Mouse (Mus musculus): ENCODE measurements at regions not wholly inside any gene's neighbourhood (a gene's known extent, or its start where the extent isn't known, plus 50 kb on each side); places are given as distances from the start of the nearest gene placed in this dataset.
A peak's percentile ranks its signal among the peaks of the same experiment; 100 is the strongest.

DNA sequence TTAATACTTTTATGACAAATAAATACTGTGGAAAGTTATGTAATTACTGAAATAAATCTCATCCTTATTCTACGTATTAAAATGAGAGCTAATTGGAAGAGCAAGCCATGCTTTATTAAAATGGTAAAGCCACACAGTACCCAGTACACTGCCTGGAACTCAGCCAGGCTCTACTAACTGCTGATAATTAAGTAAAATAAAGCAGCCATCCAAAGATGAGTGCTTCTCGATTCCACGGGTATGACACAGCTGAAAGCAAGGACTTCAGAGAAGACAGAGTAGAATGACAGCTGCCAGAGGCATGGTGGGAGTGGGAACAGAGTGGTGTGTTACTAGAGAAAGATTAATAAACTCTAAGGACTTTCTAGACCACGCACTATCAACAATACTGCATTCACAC, 416.9 kb downstream of the Synb start:
- no peak overlapping the region for H3K4me2 ChIP-seq (ENCODE audit: low read depth)
- H3K79me2 ChIP-seq (ENCODE audit: control insufficient read depth, insufficient read depth) = no peaks in the 10 kb centered on the region
- H3ac ChIP-seq (ENCODE audit: control insufficient read depth, insufficient read length) = no peak overlapping the region
- H3K4me3 ChIP-seq = no peak overlapping the region
- H3K27me3 ChIP-seq (ENCODE audit: control insufficient read depth, insufficient read depth, insufficient read length) = no peaks in the 10 kb centered on the region
- H3K36me3 ChIP-seq (ENCODE audit: control insufficient read depth, insufficient read depth) = no peaks in the 10 kb centered on the region
- TF ChIP-seq SRF (IDR thresholded peaks at IDR 0.05; ENCODE audit: control insufficient read depth, insufficient read length, low read depth) (no peak), TCF12 (IDR thresholded peaks at IDR 0.05; ENCODE audit: insufficient read depth, poor library complexity, severe bottlenecking) (no peak), MYOD1 (IDR thresholded peaks at IDR 0.05; ENCODE audit: control insufficient read depth in 1 of 3, insufficient read length in 2 of 3, low read depth in 2 of 3) (no peak), MAX (IDR thresholded peaks at IDR 0.05; ENCODE audit: low read depth) (no peak), TCF3 (IDR thresholded peaks at IDR 0.05; ENCODE audit: insufficient read length, low read depth) (no peak)

DNA sequence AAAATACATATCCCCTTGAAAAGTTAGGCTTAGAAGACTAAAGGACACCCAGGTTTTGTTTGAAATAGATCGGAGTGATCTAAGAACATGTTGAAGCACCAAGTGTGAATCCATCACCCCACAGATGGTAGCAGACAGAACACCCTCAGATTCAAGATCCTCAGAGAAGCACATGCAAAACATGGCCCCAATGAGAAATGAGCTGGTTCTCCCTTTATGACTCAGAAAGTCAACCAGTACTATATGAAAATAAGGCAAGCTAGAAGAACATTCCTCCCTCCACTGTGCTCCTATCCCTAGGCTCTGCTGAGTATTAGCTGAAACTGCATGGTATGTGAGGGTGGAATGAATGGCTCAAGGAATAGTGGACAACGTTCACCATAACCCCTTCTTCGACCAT, 433.0 kb downstream of the Synb start:
- no peak overlapping the region for H3K4me2 ChIP-seq (ENCODE audit: low read depth)
- no peaks in the 10 kb centered on the region for H3K27me3 ChIP-seq (ENCODE audit: control insufficient read depth, insufficient read depth, insufficient read length)

GRCm38 (mm10) chr14:68857948-68858347, 436.2 kb downstream of the Synb start:
- no peaks in the 10 kb centered on the region for H3K36me3 ChIP-seq (ENCODE audit: control insufficient read depth, insufficient read depth)
- H3ac ChIP-seq (ENCODE audit: control insufficient read depth, insufficient read length) = no peak overlapping the region
- TF ChIP-seq POLR2AphosphoS2 (IDR thresholded peaks at IDR 0.05; ENCODE audit: insufficient read length, low read depth) (no peak), MYOD1 (IDR thresholded peaks at IDR 0.05; ENCODE audit: control insufficient read depth in 1 of 3, insufficient read length in 2 of 3, low read depth in 2 of 3) (no peak), USF1 (IDR thresholded peaks at IDR 0.05; ENCODE audit: low read depth) (no peak), MAX (IDR thresholded peaks at IDR 0.05; ENCODE audit: low read depth) (no peak), TCF12 (IDR thresholded peaks at IDR 0.05; ENCODE audit: insufficient read depth, poor library complexity, severe bottlenecking) (no peak), MYOG (IDR thresholded peaks at IDR 0.05; ENCODE audit: control insufficient read depth in 1 of 3, insufficient read depth in 1 of 3, insufficient read length in 2 of 3, low read depth in 2 of 3) (no peak), CEBPB (IDR thresholded peaks at IDR 0.05; ENCODE audit: insufficient read depth, poor library complexity, severe bottlenecking) (no peak), SRF (IDR thresholded peaks at IDR 0.05; ENCODE audit: control insufficient read depth, insufficient read length, low read depth) (no peak), TCF3 (IDR thresholded peaks at IDR 0.05; ENCODE audit: insufficient read length, low read depth) (no peak), E2F4 (IDR thresholded peaks at IDR 0.05; ENCODE audit: insufficient read depth) (no peak), REST (IDR thresholded peaks at IDR 0.05; ENCODE audit: insufficient read depth, insufficient read length) (no peak), POLR2A (IDR thresholded peaks at IDR 0.05; ENCODE audit: insufficient read length, low read depth) (no peak)
- H3K4me3 ChIP-seq = no peak overlapping the region
- H3K27me3 ChIP-seq (ENCODE audit: control insufficient read depth, insufficient read depth, insufficient read length) = no peaks in the 10 kb centered on the region
- no peaks in the 10 kb centered on the region for H3K79me2 ChIP-seq (ENCODE audit: control insufficient read depth, insufficient read depth)
- no peak overlapping the region for H3K4me2 ChIP-seq (ENCODE audit: low read depth)

More for the DNA sequence above, 433.0 kb downstream of the Synb start:
- Histone ChIP-seq H3ac (ENCODE audit: control insufficient read depth, insufficient read length) (no peak overlapping the region), H3K79me2 (ENCODE audit: control insufficient read depth, insufficient read depth) (no peaks in the 10 kb centered on the region), H3K36me3 (ENCODE audit: control insufficient read depth, insufficient read depth) (no peaks in the 10 kb centered on the region), H3K4me3 (no peak overlapping the region)
- no peak for TF ChIP-seq MYOD1 (IDR thresholded peaks at IDR 0.05; ENCODE audit: control insufficient read depth in 1 of 3, insufficient read length in 2 of 3, low read depth in 2 of 3)
- TF ChIP-seq TCF12 (IDR thresholded peaks at IDR 0.05; ENCODE audit: insufficient read depth, poor library complexity, severe bottlenecking) = no peak
- no peak for TF ChIP-seq CEBPB (IDR thresholded peaks at IDR 0.05; ENCODE audit: insufficient read depth, poor library complexity, severe bottlenecking)
- no peak for TF ChIP-seq POLR2AphosphoS2 (IDR thresholded peaks at IDR 0.05; ENCODE audit: insufficient read length, low read depth)

DNA sequence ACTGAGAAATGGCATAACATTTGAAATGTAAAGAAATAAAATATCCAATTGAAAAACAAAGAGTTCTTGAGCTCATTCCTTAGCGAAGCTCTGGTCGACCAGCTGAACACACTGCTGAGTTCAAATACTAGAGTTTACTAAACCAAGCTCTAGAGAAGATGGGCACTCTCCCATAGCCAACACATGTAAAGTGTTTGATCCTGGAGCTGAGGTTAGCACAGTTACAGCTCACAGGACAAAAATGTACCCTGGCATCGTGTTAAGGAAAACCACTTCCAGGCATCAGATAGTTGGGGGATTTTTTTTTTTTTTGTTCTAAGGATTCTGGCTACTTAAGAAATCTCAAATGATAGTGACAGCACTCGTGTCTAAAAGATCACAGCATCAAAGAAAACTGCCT, 445.6 kb downstream of the Synb start:
- Histone ChIP-seq H3K27me3 (ENCODE audit: control insufficient read depth, insufficient read depth, insufficient read length) (no peaks in the 10 kb centered on the region), H3K4me2 (ENCODE audit: low read depth) (no peak overlapping the region), H3K36me3 (ENCODE audit: control insufficient read depth, insufficient read depth) (no peaks in the 10 kb centered on the region), H3ac (ENCODE audit: control insufficient read depth, insufficient read length) (no peak overlapping the region), H3K79me2 (ENCODE audit: control insufficient read depth, insufficient read depth) (no peaks in the 10 kb centered on the region), H3K4me3 (no peak overlapping the region)
- TF ChIP-seq POLR2AphosphoS2 (IDR thresholded peaks at IDR 0.05; ENCODE audit: insufficient read length, low read depth) (no peak), POLR2A (IDR thresholded peaks at IDR 0.05; ENCODE audit: insufficient read length, low read depth) (no peak), E2F4 (IDR thresholded peaks at IDR 0.05; ENCODE audit: insufficient read depth) (no peak), CEBPB (IDR thresholded peaks at IDR 0.05; ENCODE audit: insufficient read depth, poor library complexity, severe bottlenecking) (no peak), SRF (IDR thresholded peaks at IDR 0.05; ENCODE audit: control insufficient read depth, insufficient read length, low read depth) (no peak)

GRCm38 (mm10) chr14:68847609-68848008, 446.5 kb downstream of the Synb start:
- no peaks in the 10 kb centered on the region for H3K36me3 ChIP-seq (ENCODE audit: control insufficient read depth, insufficient read depth)
- TF ChIP-seq TCF3 (IDR thresholded peaks at IDR 0.05; ENCODE audit: insufficient read length, low read depth) (no peak), POLR2A (IDR thresholded peaks at IDR 0.05; ENCODE audit: insufficient read length, low read depth) (no peak), USF1 (IDR thresholded peaks at IDR 0.05; ENCODE audit: low read depth) (no peak), SRF (IDR thresholded peaks at IDR 0.05; ENCODE audit: control insufficient read depth, insufficient read length, low read depth) (no peak), POLR2AphosphoS2 (IDR thresholded peaks at IDR 0.05; ENCODE audit: insufficient read length, low read depth) (no peak), REST (IDR thresholded peaks at IDR 0.05; ENCODE audit: insufficient read depth, insufficient read length) (no peak), MYOD1 (IDR thresholded peaks at IDR 0.05; ENCODE audit: control insufficient read depth in 1 of 3, insufficient read length in 2 of 3, low read depth in 2 of 3) (no peak), TCF12 (IDR thresholded peaks at IDR 0.05; ENCODE audit: insufficient read depth, poor library complexity, severe bottlenecking) (no peak), E2F4 (IDR thresholded peaks at IDR 0.05; ENCODE audit: insufficient read depth) (no peak)
- no peaks in the 10 kb centered on the region for H3K79me2 ChIP-seq (ENCODE audit: control insufficient read depth, insufficient read depth)
- H3K4me2 ChIP-seq (ENCODE audit: low read depth) = peak overlapping the region; percentile 15
- no peaks in the 10 kb centered on the region for H3K27me3 ChIP-seq (ENCODE audit: control insufficient read depth, insufficient read depth, insufficient read length)
- no peak overlapping the region for H3ac ChIP-seq (ENCODE audit: control insufficient read depth, insufficient read length)
- no peak overlapping the region for H3K4me3 ChIP-seq
